Mouse (Mus musculus) lung, embryonic 14.5 days (tissue): Measurements from ENCODE around the gene Gm5565. TPM values are rescaled to one million over a fixed set of nuclear protein-coding genes. Genes with fewer than 3 reads are reported as not detected.
"Not testable (repeated sequence)": the region's sequence is repeated elsewhere in the genome, so short reads cannot be mapped to it uniquely, and the experiment has no call there.

Experiments
- ATAC-seq: fragments of 200-750 bp; cut with Nextera tagmentation; 2 replicates; pipeline ENCODE4 v1.8.0; 2017; ENCODE audit warnings: mild to moderate bottlenecking, moderate TSS enrichment, moderate library complexity; ENCODE audit not compliant: insufficient read depth
- DNase-seq: peaks from one replicate; pipeline ENCODE4 v3.0.0-alpha.2; 2015
- H3K27ac ChIP-seq: fragments of 300-500 bp; sonication (generic); 2 replicates; pipeline ENCODE4 v1.5.1; 2014; ENCODE audit warnings: low read depth, mild to moderate bottlenecking, moderate library complexity
- H3K27me3 ChIP-seq: fragments of 300-500 bp; sonication (generic); 2 replicates; pipeline ENCODE4 v1.6.1; 2014; ENCODE audit warnings: low read length, control low read depth; ENCODE audit not compliant: insufficient read depth
- H3K36me3 ChIP-seq: fragments of 300-500 bp; sonication (generic); 2 replicates; pipeline ENCODE4 v1.6.1; 2014; ENCODE audit warnings: control low read depth; ENCODE audit not compliant: insufficient read depth
- H3K4me1 ChIP-seq: fragments of 300-500 bp; sonication (generic); 2 replicates; pipeline ENCODE4 v1.6.1; 2014; ENCODE audit warnings: antibody characterized with exemption, control low read depth; ENCODE audit not compliant: insufficient read depth
- H3K4me2 ChIP-seq: fragments of 300-500 bp; sonication (generic); 2 replicates; pipeline ENCODE4 v1.6.1; 2014; ENCODE audit warnings: mild to moderate bottlenecking
- H3K4me3 ChIP-seq: fragments of 300-500 bp; sonication (generic); 2 replicates; pipeline ENCODE4 v1.5.1; 2014; ENCODE audit warnings: low read depth, low read length
- H3K9ac ChIP-seq: fragments of 300-500 bp; sonication (generic); 2 replicates; pipeline ENCODE4 v1.6.1; 2014
- H3K9me3 ChIP-seq: fragments of 300-500 bp; sonication (generic); 2 replicates; pipeline ENCODE4 v1.6.1; 2016; ENCODE audit warnings: low read depth, low read length, control low read depth
- CTCF ChIP-seq: IDR thresholded peaks from 2 replicates; pipeline ENCODE4 v1.5.1; 2016; ENCODE audit warnings: antibody characterized with exemption, low read depth
- WGBS: fragments of 180-500 bp; shearing (Covaris S2); extraction: QIAGEN DNeasy Blood & Tissue Kit; methylation state at CpG from one replicate; pipeline ENCODE4 v1.1.7; 2014; 5-methylcytosine and 5-hydroxymethylcytosine counted together
- polyA plus RNA-seq: library from polyadenylated mRNA; unstranded; fragments of >200 nt; fragmentation: Nextera tagmentation; extraction: Ambion mirVana; gene quantifications from 2 replicates; pipeline ENCODE4 v1.2.1, GENCODE M21; 2014

Gm5565 gene
- polyA plus RNA-seq, 1 experiment from 2014 or later: not detected

DNA sequence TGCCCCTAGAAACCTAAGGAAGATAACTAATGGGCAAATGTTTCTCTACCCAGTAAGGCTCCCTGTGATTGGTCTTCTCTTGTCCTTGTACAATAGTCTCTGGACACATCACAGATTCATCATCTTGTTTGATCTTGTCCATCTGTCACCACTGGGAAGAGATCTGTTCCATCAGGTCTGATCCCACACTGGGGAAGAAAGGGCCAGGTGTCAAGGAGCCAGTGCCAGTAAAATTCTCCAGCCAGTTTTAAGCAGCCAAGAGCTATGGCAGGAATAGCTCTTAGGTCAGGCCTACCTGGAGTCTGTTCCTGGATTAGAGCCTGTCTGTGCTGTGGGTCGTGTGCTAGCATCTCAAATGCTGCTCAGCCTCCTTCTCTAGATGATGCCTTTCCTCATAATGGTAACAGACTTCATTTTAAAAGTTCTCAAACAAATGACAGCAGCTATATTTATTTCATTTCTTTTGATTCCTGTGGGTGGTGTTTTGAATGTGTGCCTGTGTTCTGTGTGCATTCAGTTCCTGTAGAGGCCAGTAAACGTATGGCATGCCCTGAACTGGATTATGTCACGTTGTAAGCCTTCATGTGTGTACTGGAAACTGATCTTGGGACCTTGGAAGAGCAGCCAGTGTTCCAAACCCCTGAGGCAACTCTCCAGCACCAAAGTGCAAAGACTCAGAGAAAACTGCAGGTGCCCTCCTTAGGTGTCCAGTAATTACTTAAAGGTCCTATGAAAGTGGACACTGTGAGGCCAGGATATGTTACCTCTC, 30.3 kb upstream of the Gm5565 start:
- no peak for TF ChIP-seq CTCF
- no peak overlapping the region for H3K4me3 ChIP-seq
- no peaks in the 10 kb centered on the region for H3K4me1 ChIP-seq
- H3K9ac ChIP-seq: no peak overlapping the region
- no peak for DNase-seq
- H3K9me3 ChIP-seq: no peaks in the 10 kb centered on the region
- no peaks in the 10 kb centered on the region for H3K27me3 ChIP-seq
- no peak overlapping the region for H3K27ac ChIP-seq
- H3K4me2 ChIP-seq: no peak overlapping the region
- no peaks in the 10 kb centered on the region for H3K36me3 ChIP-seq
- ATAC-seq: no peak
- WGBS: 48% methylated on average over 3 of the region's 3 CpGs

GRCm38 (mm10) chr5:146190093-146190492, 29.8 kb upstream of the Gm5565 start:
- ATAC-seq (no peak), DNase-seq (no peak)
- H3K9ac ChIP-seq: no peak overlapping the region
- H3K4me2 ChIP-seq: no peak overlapping the region
- H3K36me3 ChIP-seq: no peaks in the 10 kb centered on the region
- H3K4me1 ChIP-seq: no peaks in the 10 kb centered on the region
- 49% methylated on average over 4 of the region's 4 CpGs for WGBS
- H3K9me3 ChIP-seq: no peaks in the 10 kb centered on the region
- H3K27ac ChIP-seq: no peak overlapping the region
- no peak overlapping the region for H3K4me3 ChIP-seq
- no peaks in the 10 kb centered on the region for H3K27me3 ChIP-seq
- TF ChIP-seq CTCF: no peak

DNA sequence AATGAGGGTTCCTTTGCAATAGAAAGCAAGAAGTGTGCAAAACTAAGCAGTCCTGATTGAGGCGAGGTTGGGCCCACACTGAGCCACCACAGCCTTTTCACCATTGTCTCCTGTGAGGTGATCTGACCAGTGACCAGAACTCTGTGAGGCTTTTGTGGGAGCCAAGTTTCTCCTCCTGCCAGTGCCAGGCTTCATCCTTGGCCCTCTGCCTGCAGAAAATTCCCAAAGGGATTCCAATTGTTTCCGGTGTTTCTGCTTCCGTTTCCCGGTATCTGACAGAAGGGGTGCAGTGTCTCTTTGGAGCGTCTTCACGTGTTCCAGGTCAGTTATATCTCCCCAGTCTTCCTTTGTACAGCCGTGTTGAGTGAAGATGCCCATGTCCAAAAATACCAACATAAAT, 28.4 kb upstream of the Gm5565 start:
- no peaks in the 10 kb centered on the region for H3K4me1 ChIP-seq
- 86% methylated on average over 7 of the region's 7 CpGs for WGBS
- no peak overlapping the region for H3K4me2 ChIP-seq
- no peak overlapping the region for H3K27ac ChIP-seq
- TF ChIP-seq CTCF: no peak
- ATAC-seq (no peak), DNase-seq (no peak)
- H3K27me3 ChIP-seq: no peaks in the 10 kb centered on the region
- H3K36me3 ChIP-seq: no peaks in the 10 kb centered on the region
- H3K9me3 ChIP-seq: no peaks in the 10 kb centered on the region
- H3K4me3 ChIP-seq: no peak overlapping the region
- H3K9ac ChIP-seq: no peak overlapping the region

- Histone ChIP-seq H3K27ac (no peak overlapping the region), H3K9me3 (no peaks in the 10 kb centered on the region), H3K4me3 (no peak overlapping the region), H3K36me3 (no peaks in the 10 kb centered on the region), H3K27me3 (no peaks in the 10 kb centered on the region), H3K4me2 (no peak overlapping the region), H3K9ac (no peak overlapping the region), H3K4me1 (no peaks in the 10 kb centered on the region)
- 83% methylated on average over 1 of the region's 1 CpGs for WGBS
- TF ChIP-seq CTCF: 0 out of 2 replicates have a peak, but pooled peaks have one; percentile 8
- ATAC-seq (no peak), DNase-seq (no peak)
These were observed 27.8 kb upstream of the Gm5565 start for GRCm38 (mm10) chr5:146188144-146188543.

- H3K4me3 ChIP-seq, ATAC-seq, H3K4me2 ChIP-seq, H3K9me3 ChIP-seq, H3K27me3 ChIP-seq, H3K27ac ChIP-seq, H3K9ac ChIP-seq, H3K4me1 ChIP-seq, H3K36me3 ChIP-seq: not testable (repeated sequence)
- DNase-seq: peak; percentile 72
- 21% methylated on average over 5 of the region's 5 CpGs for WGBS
- TF ChIP-seq CTCF: peak; percentile 77
These were observed 27.1 kb upstream of the Gm5565 start for GRCm38 (mm10) chr5:146187441-146187840.

- not testable (repeated sequence) for H3K4me2 ChIP-seq, H3K27me3 ChIP-seq, H3K9me3 ChIP-seq, DNase-seq, H3K9ac ChIP-seq, H3K27ac ChIP-seq, ATAC-seq, H3K4me1 ChIP-seq, H3K4me3 ChIP-seq, H3K36me3 ChIP-seq
- 74% methylated on average over 4 of the region's 4 CpGs for WGBS
These were observed 24.9 kb upstream of the Gm5565 start, which contains the start of gene 1700001J03Rik for GRCm38 (mm10) chr5:146185204-146185603. TSS of gene 1700001J03Rik (minus strand) at chr5:146185304.

DNA sequence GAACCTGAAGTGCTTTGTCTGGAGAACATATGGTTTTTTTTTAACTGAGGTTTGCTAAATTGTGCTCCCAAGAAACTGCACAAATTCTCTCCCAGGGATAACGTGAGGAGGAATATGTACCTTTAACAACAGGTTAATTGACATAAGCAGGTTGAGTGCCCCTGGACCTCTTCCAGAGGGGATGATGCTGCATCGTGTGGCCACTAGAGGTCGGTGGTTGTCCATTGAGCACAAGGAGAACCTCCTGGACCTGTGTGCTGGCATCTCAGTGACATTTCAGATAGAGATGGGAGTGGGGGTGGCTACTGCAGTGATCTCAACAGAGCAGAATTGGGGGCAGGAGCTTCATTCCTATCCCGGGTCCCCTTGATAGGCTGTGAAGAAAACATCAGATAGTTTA, 12.4 kb upstream of the Gm5565 start:
- not testable (repeated sequence) for H3K4me2 ChIP-seq, H3K4me3 ChIP-seq, H3K9me3 ChIP-seq, H3K27me3 ChIP-seq, H3K4me1 ChIP-seq, H3K27ac ChIP-seq, H3K9ac ChIP-seq, ATAC-seq, H3K36me3 ChIP-seq
- peak; percentile 17; the same call in 1 of the 2 replicates for TF ChIP-seq CTCF
- 52% methylated on average over 4 of the region's 4 CpGs for WGBS
- DNase-seq: peak; percentile 9

GRCm38 (mm10) chr5:146170621-146171020, 10.3 kb upstream of the Gm5565 start, which contains the start of gene Gm6309:
TSS of gene Gm6309 (minus strand) at chr5:146170721.
- H3K36me3 ChIP-seq, H3K9me3 ChIP-seq, H3K4me1 ChIP-seq, H3K4me2 ChIP-seq, H3K27ac ChIP-seq, H3K27me3 ChIP-seq, H3K4me3 ChIP-seq, H3K9ac ChIP-seq, DNase-seq, ATAC-seq: not testable (repeated sequence)
- 75% methylated on average over 2 of the region's 2 CpGs for WGBS

DNA sequence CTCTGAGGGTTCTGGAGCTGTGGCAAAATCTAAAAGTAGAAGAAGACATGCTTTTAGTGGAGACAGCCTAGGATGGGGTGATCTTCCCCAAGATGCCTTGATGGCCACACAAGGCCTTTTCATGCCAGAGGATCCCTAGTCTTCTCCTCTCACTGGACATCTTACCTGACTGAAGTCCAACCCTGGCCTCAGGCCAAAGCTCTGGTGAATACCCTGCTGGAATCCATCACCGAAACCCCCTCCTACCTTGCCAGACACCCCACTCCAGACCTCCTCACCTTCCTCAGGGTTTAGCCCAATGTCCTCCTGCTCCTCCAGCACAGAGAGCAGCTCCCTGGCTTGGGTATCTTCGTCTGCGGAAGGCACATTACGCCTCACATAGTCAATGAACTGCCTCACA, 2.0 kb downstream of the Gm5565 start:
- WGBS: 82% methylated on average over 4 of the region's 4 CpGs
- not testable (repeated sequence) for H3K4me3 ChIP-seq, DNase-seq

More for the DNA sequence above, 2.0 kb downstream of the Gm5565 start:
- not testable (repeated sequence) for H3K27ac ChIP-seq, H3K4me2 ChIP-seq, ATAC-seq, H3K9ac ChIP-seq, H3K36me3 ChIP-seq, H3K4me1 ChIP-seq, H3K27me3 ChIP-seq, H3K9me3 ChIP-seq
